In the genomic region with DNA sequence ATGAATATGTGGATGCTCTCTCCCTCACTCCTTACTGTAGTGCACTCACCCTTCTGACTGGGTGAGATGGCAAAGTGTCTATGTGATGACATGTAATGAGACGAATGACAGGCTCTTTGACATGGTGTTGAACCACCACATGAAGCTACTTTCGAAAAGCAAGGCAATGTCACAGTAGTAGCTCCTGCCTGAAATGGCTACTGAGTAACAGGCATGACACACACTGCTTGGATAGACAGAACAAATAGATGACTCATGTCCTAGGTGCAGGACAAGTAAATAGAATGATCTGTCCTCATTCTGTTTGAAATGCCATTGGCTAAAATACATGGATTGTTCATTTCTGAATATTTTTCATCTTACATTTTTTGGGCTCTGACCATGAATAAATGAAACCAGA, we compare ENCODE assay signal across 18 mouse cellular contexts.
"Had no signal": no experiment of that assay in that cellular context is flagged by ENCODE, and none has a peak within 500 bp of the region (broad histone marks: within the 10 kb centered on the region; RNA-seq: fewer than 3 reads in every experiment).

No protein-coding gene starts in this region.

- H3K9me3 ChIP-seq: midbrain, embryonic 10.5 days; midbrain, embryonic 12.5 days; neural tube, embryonic 13.5 days; neural tube, embryonic 15.5 days had no signal

- DNase-seq: lung, embryonic 14.5 days; lung, postnatal 10 days; lung, postnatal 4 days; midbrain, embryonic 14.5 days; retina, postnatal 1 day; right cerebral cortex, adult 18-20 months; right cerebral cortex, postnatal 25 days; right cerebral cortex, postnatal 4 days; spleen, adult 18-20 months; thymus, adult 18-20 months; thymus, postnatal 14 days; thymus, postnatal 36 days had no signal

- H3K9ac ChIP-seq: lung, embryonic 14.5 days; midbrain, embryonic 12.5 days; neural tube, embryonic 13.5 days; neural tube, embryonic 15.5 days had no signal

- H3K4me2 ChIP-seq: lung, embryonic 14.5 days; midbrain, embryonic 12.5 days; neural tube, embryonic 13.5 days; neural tube, embryonic 15.5 days had no signal

- H3K36me3 ChIP-seq: midbrain, embryonic 10.5 days; midbrain, embryonic 12.5 days; neural tube, embryonic 13.5 days; neural tube, embryonic 15.5 days had no signal

- H3K27me3 ChIP-seq: midbrain, embryonic 12.5 days; neural tube, embryonic 13.5 days; neural tube, embryonic 15.5 days had no signal

- ATAC-seq: midbrain, embryonic 16.5 days had no signal

- H3K4me3 ChIP-seq: midbrain, embryonic 10.5 days; midbrain, embryonic 12.5 days; myocyte; neural tube, embryonic 13.5 days; neural tube, embryonic 15.5 days had no signal

- H3K4me1 ChIP-seq: midbrain, embryonic 10.5 days; midbrain, embryonic 12.5 days had no signal

- H3K27ac ChIP-seq: midbrain, embryonic 10.5 days; midbrain, embryonic 12.5 days; neural tube, embryonic 13.5 days; neural tube, embryonic 15.5 days had no signal
